Mouse (Mus musculus): ENCODE measurements at regions not wholly inside any gene's neighbourhood (a gene's known extent, or its start where the extent isn't known, plus 50 kb on each side); places are given as distances from the start of the nearest gene placed in this dataset.

- TF ChIP-seq CTCF (IDR thresholded peaks at IDR 0.05; ENCODE audit: low read depth), result no peak
- TF ChIP-seq EP300 (IDR thresholded peaks at IDR 0.05; ENCODE audit: low read depth), result no peak
These were observed 281.9 kb upstream of the Mmadhc start for GRCm38 (mm10) chr2:50578278-50579043.
